Mouse (Mus musculus) neural tube, embryonic 14.5 days (tissue): Measurements from ENCODE around the gene Dll4. TPM values are rescaled to one million over a fixed set of nuclear protein-coding genes. Genes with fewer than 3 reads are reported as not detected.

Experiments used
- ATAC-seq: fragments of 200-750 bp; cut with Nextera tagmentation; 2 replicates; pipeline ENCODE4 v1.8.0; 2017; ENCODE audit warnings: low read depth, mild to moderate bottlenecking, moderate TSS enrichment, moderate library complexity
- H3K27ac ChIP-seq: fragments of 300-500 bp; sonication (generic); 2 replicates; pipeline ENCODE4 v1.5.1; 2014; ENCODE audit warnings: low read depth, mild to moderate bottlenecking, control low read depth, low read length, moderate library complexity, mixed read lengths
- H3K27me3 ChIP-seq: fragments of 300-500 bp; sonication (generic); 2 replicates; pipeline ENCODE4 v1.6.1; 2014; ENCODE audit warnings: low read length; ENCODE audit not compliant: control insufficient read depth, insufficient read depth
- H3K36me3 ChIP-seq: fragments of 300-500 bp; sonication (generic); 2 replicates; pipeline ENCODE4 v1.6.1; 2014; ENCODE audit warnings: low read length, mixed read lengths; ENCODE audit not compliant: control insufficient read depth, insufficient read depth
- H3K4me1 ChIP-seq: fragments of 300-500 bp; sonication (generic); 2 replicates; pipeline ENCODE4 v1.6.1; 2014; ENCODE audit warnings: low read length; ENCODE audit not compliant: control insufficient read depth, insufficient read depth
- H3K4me2 ChIP-seq: fragments of 300-500 bp; sonication (generic); 2 replicates; pipeline ENCODE4 v1.6.1; 2014; ENCODE audit warnings: mild to moderate bottlenecking, low read depth, low read length, control low read depth
- H3K4me3 ChIP-seq: fragments of 300-500 bp; sonication (generic); 2 replicates; pipeline ENCODE4 v1.5.1; 2014; ENCODE audit warnings: low read depth, low read length, control low read depth, mixed read lengths
- H3K9ac ChIP-seq: fragments of 300-500 bp; sonication (generic); replicated peaks from 2 replicates; pipeline ENCODE4 v1.6.1; 2014; ENCODE audit warnings: low read depth, mild to moderate bottlenecking, control low read depth, low read length, mixed read lengths
- H3K9me3 ChIP-seq: fragments of 300-500 bp; sonication (generic); 2 replicates; pipeline ENCODE4 v1.6.1; 2016; ENCODE audit warnings: low read length; ENCODE audit not compliant: control insufficient read depth
- WGBS: fragments of 180-500 bp; shearing (Covaris S2); extraction: QIAGEN DNeasy Blood & Tissue Kit; methylation state at CpG from one replicate; pipeline ENCODE4 v1.1.7; 2014; 5-methylcytosine and 5-hydroxymethylcytosine counted together
- polyA plus RNA-seq: library from polyadenylated mRNA; unstranded; fragments of >200 nt; fragmentation: Nextera tagmentation; extraction: Ambion mirVana; gene quantifications from 2 replicates; pipeline ENCODE4 v1.2.1, GENCODE M21; 2014

The Dll4 gene
- polyA plus RNA-seq, 1 experiment from 2014 or later = 2.1 TPM

GRCm38 (mm10) chr2:119336002-119336401, 10.4 kb downstream of the Dll4 start:
- H3K36me3 ChIP-seq = no peaks in the 10 kb centered on the region
- H3K9me3 ChIP-seq = no peaks in the 10 kb centered on the region
- H3K4me3 ChIP-seq = no peak overlapping the region
- no peak overlapping the region for H3K4me2 ChIP-seq
- no peak overlapping the region for H3K9ac ChIP-seq
- no peak for ATAC-seq
- WGBS = 78% methylated on average over 2 of the region's 2 CpGs
- no peak overlapping the region for H3K27ac ChIP-seq
- 0 out of 2 replicates have a peak, but pooled peaks cover 4% of the 10 kb centered on the region for H3K4me1 ChIP-seq
- H3K27me3 ChIP-seq = peaks cover 12% of the 10 kb centered on the region; the same call in 1 of the 2 replicates

DNA sequence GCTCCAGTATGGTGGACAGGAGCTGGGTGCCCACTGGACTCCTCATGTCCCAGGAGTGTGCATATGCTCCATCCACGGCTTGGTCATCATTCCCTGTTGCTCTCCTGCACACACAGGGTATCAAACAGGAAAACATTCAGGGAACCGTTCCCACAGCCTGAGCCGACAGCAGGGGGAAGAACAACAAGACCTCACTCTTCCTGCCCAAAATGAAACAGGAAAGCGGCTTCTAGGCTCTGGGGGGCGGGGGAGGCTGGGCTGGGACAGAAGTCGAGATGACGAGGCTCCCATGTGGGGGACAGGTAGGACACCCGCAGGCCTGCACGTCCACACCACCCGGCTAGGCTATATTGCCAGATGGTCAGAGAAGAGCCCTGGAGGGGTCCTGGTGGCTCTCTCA, 10.9 kb downstream of the Dll4 start:
- Histone ChIP-seq H3K4me2 (no peak overlapping the region), H3K27me3 (0 out of 2 replicates have a peak, but pooled peaks cover 7% of the 10 kb centered on the region), H3K9ac (no peak overlapping the region), H3K9me3 (no peaks in the 10 kb centered on the region), H3K27ac (no peak overlapping the region), H3K36me3 (no peaks in the 10 kb centered on the region), H3K4me1 (0 out of 2 replicates have a peak, but pooled peaks cover 4% of the 10 kb centered on the region), H3K4me3 (no peak overlapping the region)
- WGBS = 73% methylated on average over 10 of the region's 10 CpGs
- no peak for ATAC-seq

- Histone ChIP-seq H3K36me3 (no peaks in the 10 kb centered on the region), H3K4me3 (peak overlapping the region; percentile 46), H3K9me3 (no peaks in the 10 kb centered on the region), H3K4me2 (peak overlapping the region; percentile 83), H3K27me3 (no peaks in the 10 kb centered on the region), H3K27ac (peak overlapping the region; percentile 62), H3K4me1 (0 out of 2 replicates have a peak, but pooled peaks cover 4% of the 10 kb centered on the region), H3K9ac (peak overlapping the region; percentile 78)
- peak; percentile 85 for ATAC-seq
- 8% methylated on average over 51 of the region's 60 CpGs for WGBS
Measured at GRCm38 (mm10) chr2:119337425-119338265, 12.1 kb downstream of the Dll4 start.

GRCm38 (mm10) chr2:119344537-119345138, 19.1 kb downstream of the Dll4 start:
- Histone ChIP-seq H3K9ac (no peak overlapping the region), H3K27me3 (no peaks in the 10 kb centered on the region), H3K9me3 (no peaks in the 10 kb centered on the region), H3K4me1 (no peaks in the 10 kb centered on the region), H3K27ac (no peak overlapping the region), H3K36me3 (no peaks in the 10 kb centered on the region), H3K4me3 (no peak overlapping the region), H3K4me2 (no peak overlapping the region)
- no peak for ATAC-seq
- WGBS = 56% methylated on average over 6 of the region's 6 CpGs

GRCm38 (mm10) chr2:119350555-119351486, 25.2 kb downstream of the Dll4 start, which contains the start of gene Chac1:
Chac1 (plus strand) TSS chr2:119351229.
- H3K27ac ChIP-seq = no peak within 1 kb of the TSS
- WGBS = 5% methylated on average over 58 of the region's 58 CpGs

GRCm38 (mm10) chr2:119353707-119354106, 28.1 kb downstream of the Dll4 start:
- no peaks in the 10 kb centered on the region for H3K36me3 ChIP-seq
- no peak overlapping the region for H3K27ac ChIP-seq
- H3K4me1 ChIP-seq = 0 out of 2 replicates have a peak, but pooled peaks cover 2% of the 10 kb centered on the region
- H3K4me3 ChIP-seq = no peak overlapping the region
- no peak for ATAC-seq
- no peaks in the 10 kb centered on the region for H3K27me3 ChIP-seq
- no peak overlapping the region for H3K4me2 ChIP-seq
- H3K9ac ChIP-seq = no peak overlapping the region
- H3K9me3 ChIP-seq = no peaks in the 10 kb centered on the region
- 93% methylated on average over 8 of the region's 8 CpGs for WGBS

More at GRCm38 (mm10) chr2:119350555-119351486, 25.2 kb downstream of the Dll4 start, which contains the start of gene Chac1:
- H3K4me2 ChIP-seq = peak within 1 kb of the TSS; percentile 66
- H3K27me3 ChIP-seq = no peaks in the 10 kb centered on the region
- peak; percentile 99 for ATAC-seq
- H3K9me3 ChIP-seq = no peaks in the 10 kb centered on the region
- 0 out of 2 replicates have a peak, but pooled peaks cover 2% of the 10 kb centered on the region for H3K4me1 ChIP-seq
- H3K36me3 ChIP-seq = no peaks in the 10 kb centered on the region
- H3K4me3 ChIP-seq = peak within 1 kb of the TSS; percentile 57
- peak within 1 kb of the TSS; percentile 72 for H3K9ac ChIP-seq

DNA sequence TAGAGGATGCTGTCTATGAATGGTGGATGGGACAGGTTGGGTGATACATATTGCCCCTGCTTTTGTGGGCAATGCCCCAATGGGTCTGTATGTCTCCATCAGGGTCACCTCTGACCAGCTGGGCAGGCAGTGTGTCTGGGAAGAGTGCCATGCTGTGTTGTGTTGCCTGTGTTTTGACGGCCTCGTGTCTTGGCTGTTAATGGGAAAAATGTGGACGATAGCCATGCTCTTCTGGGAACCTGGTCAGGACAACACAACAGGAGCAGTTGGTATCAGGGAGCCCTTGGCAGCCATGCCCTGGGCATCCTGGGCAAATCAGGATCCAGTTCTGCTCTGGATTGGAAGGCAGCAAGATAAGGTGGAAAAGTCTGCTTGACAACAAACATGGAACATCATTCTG, 29.5 kb downstream of the Dll4 start:
- no peak overlapping the region for H3K4me2 ChIP-seq
- H3K36me3 ChIP-seq = no peaks in the 10 kb centered on the region
- H3K9ac ChIP-seq = no peak overlapping the region
- no peak for ATAC-seq
- no peaks in the 10 kb centered on the region for H3K27me3 ChIP-seq
- no peaks in the 10 kb centered on the region for H3K9me3 ChIP-seq
- H3K4me1 ChIP-seq = 0 out of 2 replicates have a peak, but pooled peaks cover 2% of the 10 kb centered on the region
- no peak overlapping the region for H3K27ac ChIP-seq
- no peak overlapping the region for H3K4me3 ChIP-seq
- WGBS = 81% methylated on average over 3 of the region's 3 CpGs

- H3K9me3 ChIP-seq = no peaks in the 10 kb centered on the region
- H3K27me3 ChIP-seq = no peaks in the 10 kb centered on the region
- H3K27ac ChIP-seq = no peak overlapping the region
- 21% methylated on average over 7 of the region's 7 CpGs for WGBS
- H3K4me2 ChIP-seq = no peak overlapping the region
- H3K4me3 ChIP-seq = no peak overlapping the region
- 0 out of 2 replicates have a peak, but pooled peaks cover 2% of the 10 kb centered on the region for H3K4me1 ChIP-seq
- no peak overlapping the region for H3K9ac ChIP-seq
- no peak for ATAC-seq
- no peaks in the 10 kb centered on the region for H3K36me3 ChIP-seq
Measured at GRCm38 (mm10) chr2:119355651-119356050, 30.1 kb downstream of the Dll4 start.
